In genomic region chr13:70167747-70168146, GRCm38 (mm10) we compare ENCODE assay signal across 21 mouse cellular contexts.
A peak's percentile ranks its signal among the peaks of the same experiment; 100 is the strongest.
DNase-seq lines count a peak whose midpoint lies in the region; TF ChIP-seq lines count a peak whose summit lies in the region.
"Had no signal": no experiment of that assay in that cellular context is flagged by ENCODE, and none has a peak within 500 bp of the region (broad histone marks: within the 10 kb centered on the region; RNA-seq: fewer than 3 reads in every experiment).

No protein-coding gene starts in this region.

- peaks cover 0 to 3% of the 10 kb centered on the region in 2 experiments; a peak in 1 of 4 replicates for H3K36me3 ChIP-seq in MEL (ENCODE audit: control insufficient read depth in 1 of 2, insufficient read depth in 2 of 2, low read length in 2 of 2)
- no peaks in the 10 kb centered on the region for H3K36me3 ChIP-seq in hindbrain, embryonic 10.5 days
- H3K36me3 ChIP-seq: G1E had no signal

- H3K27ac ChIP-seq in MEL (ENCODE audit: control insufficient read depth, low read depth, low read length) = no peak overlapping the region
- H3K27ac ChIP-seq in hindbrain, embryonic 10.5 days = no peak overlapping the region

- no peaks in the 10 kb centered on the region for H3K9me3 ChIP-seq in MEL (replicated peaks; ENCODE audit: insufficient read depth, low read length)
- no peaks in the 10 kb centered on the region for H3K9me3 ChIP-seq in hindbrain, embryonic 10.5 days

- WGBS in hindbrain, embryonic 10.5 days = 92% methylated on average over 4 of the region's 4 CpGs

- no peak for TF ChIP-seq POLR2A in MEL (IDR thresholded peaks at IDR 0.05; ENCODE audit: control insufficient read depth in 1 of 2, insufficient read depth in 1 of 2, low read depth in 1 of 2, low read length in 2 of 2, poor library complexity in 1 of 2)

- no peak overlapping the region for H3K9ac ChIP-seq in MEL (ENCODE audit: control insufficient read depth, low read depth, low read length, poor library complexity, severe bottlenecking)

- peaks cover 0 to 4% of the 10 kb centered on the region in 2 experiments; a peak in 1 of 4 replicates for H3K4me1 ChIP-seq in MEL (ENCODE audit: control insufficient read depth in 1 of 2, insufficient read depth in 2 of 2, low read length in 2 of 2)
- no peaks in the 10 kb centered on the region for H3K4me1 ChIP-seq in hindbrain, embryonic 10.5 days (replicated peaks)

- no peak for TF ChIP-seq CTCF in MEL (IDR thresholded peaks at IDR 0.05 in 2 of 3, conservative IDR thresholded peaks at IDR 0.05 in 1 of 3; ENCODE audit: control insufficient read depth in 1 of 3, insufficient read depth in 1 of 3, low read depth in 2 of 3, low read length in 3 of 3, poor library complexity in 1 of 3, severe bottlenecking in 1 of 3)

- H3K27me3 ChIP-seq in MEL (ENCODE audit: control insufficient read depth in 1 of 2, insufficient read depth in 2 of 2, low read length in 2 of 2) = no peaks in the 10 kb centered on the region; a peak in 1 of 4 replicates
- H3K27me3 ChIP-seq in hindbrain, embryonic 10.5 days (ENCODE audit: insufficient read depth, poor library complexity, severe bottlenecking) = no peaks in the 10 kb centered on the region
- H3K27me3 ChIP-seq: CH12.LX, Patski had no signal

- TF ChIP-seq EP300 in MEL (IDR thresholded peaks at IDR 0.05; ENCODE audit: low read depth in 1 of 2, low read length in 2 of 2) = peak; percentile 77 to 82

- TF ChIP-seq RAD21 in MEL (IDR thresholded peaks at IDR 0.05; ENCODE audit: low read depth, low read length) = no peak

- no peaks in the 10 kb centered on the region for H3K79me2 ChIP-seq in MEL (ENCODE audit: control insufficient read depth, insufficient read depth, low read length, poor library complexity)

- no peak overlapping the region for H3K4me3 ChIP-seq in MEL (ENCODE audit: control insufficient read depth in 1 of 2, insufficient read depth in 1 of 2, low read depth in 2 of 2, low read length in 2 of 2)
- no peak overlapping the region for H3K4me3 ChIP-seq in hindbrain, embryonic 10.5 days

- DNase-seq in heart, adult 11 months = peak; percentile 35
- no peak for DNase-seq in heart, adult 9 months (ENCODE audit: low spot score in 2 of 2)
- DNase-seq in MEL (ENCODE audit: low read depth, low spot score) (peak; percentile 82), MEL-GATA-1-ER (ENCODE audit: extremely low read depth, low read depth) (peak; percentile 79)
- no peak for DNase-seq in layer of hippocampus, adult 18-20 months (ENCODE audit: low spot score in 2 of 2)
- no peak for DNase-seq in hindbrain, embryonic 10.5 days (ENCODE audit: low spot score)
- DNase-seq: adrenal gland, adult 2 months; adrenal gland, adult 8-10 months; adrenal gland, postnatal 10 days; adrenal gland, postnatal 14 days; adrenal gland, postnatal 25 days; adrenal gland, postnatal 36 days; B cell, adult 2 months; cerebellum, adult 11 months; cerebellum, adult 11-12 months; cerebellum, adult 18-20 months; cerebellum, adult 2 months; cerebellum, adult 8-10 months had no signal

TF ChIP-seq in MEL, 35 proteins besides CTCF, POLR2A, EP300 and RAD21:
- TF ChIP-seq RCOR1 (IDR thresholded peaks at IDR 0.05; ENCODE audit: low read depth, low read length) = peak; percentile 72
- TF ChIP-seq MAX (IDR thresholded peaks at IDR 0.05; ENCODE audit: low read length) = peak; percentile 49; the same call in 1 of the 2 replicates
- no peak for TF ChIP-seq E2F4 (IDR thresholded peaks at IDR 0.05; ENCODE audit: borderline replicate concordance, low read depth, low read length)
- TF ChIP-seq KAT2A (conservative IDR thresholded peaks at IDR 0.05; ENCODE audit: low read depth, low read length) = no peak
- no peak for TF ChIP-seq JUND (IDR thresholded peaks at IDR 0.05; ENCODE audit: low read depth, low read length)
- TF ChIP-seq MXI1 (IDR thresholded peaks at IDR 0.05; ENCODE audit: low read depth, low read length) = peak; percentile 37; the same call in 1 of the 2 replicates
- TF ChIP-seq POLR2AphosphoS5 (IDR thresholded peaks at IDR 0.05; ENCODE audit: borderline replicate concordance, low read depth, low read length) = no peak
- no peak for TF ChIP-seq ZMIZ1 (IDR thresholded peaks at IDR 0.05; ENCODE audit: low read depth, low read length)
- no peak for TF ChIP-seq SMC3 (IDR thresholded peaks at IDR 0.05; ENCODE audit: low read depth, low read length)
- TF ChIP-seq MAFK (IDR thresholded peaks at IDR 0.05; ENCODE audit: borderline replicate concordance, low read depth, low read length) = no peak
- peak; percentile 68 for TF ChIP-seq SIN3A (IDR thresholded peaks at IDR 0.05; ENCODE audit: low read length)
- TF ChIP-seq TCF12 (IDR thresholded peaks at IDR 0.05; ENCODE audit: low read depth, low read length) = peak; percentile 71; the same call in 1 of the 2 replicates
- TF ChIP-seq MYC (IDR thresholded peaks at IDR 0.05; ENCODE audit: low read depth, low read length) = peak; percentile 90
- TF ChIP-seq GABPA (IDR thresholded peaks at IDR 0.05; ENCODE audit: low read depth, low read length) = no peak
- TF ChIP-seq ETS1 (IDR thresholded peaks at IDR 0.05; ENCODE audit: low read depth, low read length) = peak; percentile 63; the same call in 1 of the 2 replicates
- TF ChIP-seq USF1 (IDR thresholded peaks at IDR 0.05; ENCODE audit: low read depth, low read length) = no peak
- TF ChIP-seq ZC3H11A (IDR thresholded peaks at IDR 0.05; ENCODE audit: low read depth, low read length) = no peak
- no peak for TF ChIP-seq HCFC1 (IDR thresholded peaks at IDR 0.05; ENCODE audit: low read depth, low read length)
- TF ChIP-seq GATA1 (IDR thresholded peaks at IDR 0.05; ENCODE audit: low read depth, low read length) = peak; percentile 89
- TF ChIP-seq TAL1 (IDR thresholded peaks at IDR 0.05; ENCODE audit: low read length) = peak; percentile 64
- no peak for TF ChIP-seq ZNF384 (IDR thresholded peaks at IDR 0.05; ENCODE audit: low read depth, low read length)
- no peak for TF ChIP-seq MAZ (IDR thresholded peaks at IDR 0.05; ENCODE audit: low read depth, low read length)
- TF ChIP-seq MEF2A (IDR thresholded peaks at IDR 0.05; ENCODE audit: extremely low read depth, insufficient replicate concordance, low read depth, low read length, poor library complexity, severe bottlenecking) = no peak

Comparison
In these comparisons a context has a peak if more than half of its experiments do, and no peak if none do; other contexts are left out.
1. DNase-seq: peak in heart, adult 11 months (single experiment), MEL (single experiment) and MEL-GATA-1-ER (single experiment); none in heart, adult 9 months (0 of 2), layer of hippocampus, adult 18-20 months (0 of 2) and hindbrain, embryonic 10.5 days (single experiment).